Mouse (Mus musculus): ENCODE results near the gene Irf6. TPM values are rescaled to one million over a fixed set of nuclear protein-coding genes. Genes with fewer than 3 reads are reported as not detected.

Irf6 gene
- total RNA-seq, 2 experiments from 2014 or later = 3.6 to 4.7 TPM

GRCm38 (mm10) chr1:193156316-193157110 is 3.6 kb downstream of the Irf6 start:
- no peak for DNase-seq (ENCODE audit: low spot score in 2 of 2)

- no peak for DNase-seq (ENCODE audit: low spot score in 2 of 2)
Measured at GRCm38 (mm10) chr1:193157111-193157492, 4.2 kb downstream of the Irf6 start.

- no peak for DNase-seq (ENCODE audit: low spot score in 2 of 2)
Measured at GRCm38 (mm10) chr1:193159163-193159562, 6.3 kb downstream of the Irf6 start.

- DNase-seq (ENCODE audit: low spot score in 2 of 2) = no peak
Measured at GRCm38 (mm10) chr1:193159613-193160012, 6.7 kb downstream of the Irf6 start.

- DNase-seq (ENCODE audit: low spot score in 2 of 2) = no peak
Measured at GRCm38 (mm10) chr1:193160317-193161032, 7.6 kb downstream of the Irf6 start.

- DNase-seq (ENCODE audit: low spot score in 2 of 2) = no peak
Measured at GRCm38 (mm10) chr1:193167746-193168145, 14.8 kb downstream of the Irf6 start, which contains the start of gene A130010J15Rik. A130010J15Rik (plus strand) TSS chr1:193168046.

GRCm38 (mm10) chr1:193169228-193169627 is 16.3 kb downstream of the Irf6 start:
- DNase-seq (ENCODE audit: low spot score in 2 of 2) = no peak

GRCm38 (mm10) chr1:193169856-193170255 is 16.9 kb downstream of the Irf6 start:
- DNase-seq (ENCODE audit: low spot score in 2 of 2) = no peak

GRCm38 (mm10) chr1:193172991-193173809 is 20.3 kb downstream of the Irf6 start:
- peak; percentile 67 to 86 for DNase-seq (ENCODE audit: low spot score in 2 of 2)

GRCm38 (mm10) chr1:193173810-193174129 is 20.9 kb downstream of the Irf6 start:
- DNase-seq (ENCODE audit: low spot score in 2 of 2) = no peak

GRCm38 (mm10) chr1:193174143-193174733 is 21.3 kb downstream of the Irf6 start:
- no peak for DNase-seq (ENCODE audit: low spot score in 2 of 2)

GRCm38 (mm10) chr1:193181104-193181503 is 28.2 kb downstream of the Irf6 start:
- no peak for DNase-seq (ENCODE audit: low spot score in 2 of 2)

- DNase-seq (ENCODE audit: low spot score in 2 of 2) = no peak
Measured at GRCm38 (mm10) chr1:193188257-193188656, 35.3 kb downstream of the Irf6 start.

- DNase-seq (ENCODE audit: low spot score in 2 of 2) = no peak
Measured at GRCm38 (mm10) chr1:193189151-193189621, 36.3 kb downstream of the Irf6 start.

GRCm38 (mm10) chr1:193189771-193190170 is 36.9 kb downstream of the Irf6 start:
- no peak for DNase-seq (ENCODE audit: low spot score in 2 of 2)

GRCm38 (mm10) chr1:193191675-193192283 is 38.9 kb downstream of the Irf6 start:
- DNase-seq (ENCODE audit: low spot score in 2 of 2) = no peak

- DNase-seq (ENCODE audit: low spot score in 2 of 2) = no peak
Measured at GRCm38 (mm10) chr1:193194416-193195140, 41.7 kb downstream of the Irf6 start.

GRCm38 (mm10) chr1:193195169-193195810 is 42.4 kb downstream of the Irf6 start:
- no peak for DNase-seq (ENCODE audit: low spot score in 2 of 2)

- no peak for DNase-seq (ENCODE audit: low spot score in 2 of 2)
Measured at GRCm38 (mm10) chr1:193197494-193198205, 44.7 kb downstream of the Irf6 start.

Measured in adrenal gland, postnatal 4 days (tissue).